Mouse (Mus musculus): Measurements from ENCODE around the gene Anapc4. TPM values are rescaled to one million over a fixed set of nuclear protein-coding genes. Genes with fewer than 3 reads are reported as not detected.

The Anapc4 gene
- total RNA-seq (2014; rRNA removed), result 45.8 and 48.8 TPM in 2 replicates
- 73.8 and 77.5 TPM in 2 replicates for polyA plus RNA-seq (2015; fragmentation: Nextera tagmentation; extraction: Ambion mirVana)

- WGBS, result 2% methylated on average over 49 of the region's 50 CpGs
- DNase-seq (ENCODE audit: low spot score), result peak; percentile 99
- Histone ChIP-seq H3K4me2 (ENCODE audit: low read depth, low read length) (peak within 1 kb of the TSS; percentile 63), H3K4me3 (ENCODE audit: low read length) (peak within 1 kb of the TSS; percentile 59), H3K27ac (peak within 1 kb of the TSS; percentile 86), H3K9me3 (ENCODE audit: low read length) (no peaks in the 10 kb centered on the region), H3K36me3 (ENCODE audit: insufficient read depth, low read length) (peaks cover 8% of the 10 kb centered on the region; the same call in 1 of the 2 replicates), H3K27me3 (ENCODE audit: insufficient read depth, low read length) (no peaks in the 10 kb centered on the region), H3K4me1 (ENCODE audit: insufficient read depth, low read length) (peaks cover 14% of the 10 kb centered on the region), H3K9ac (replicated peaks; ENCODE audit: low read length) (peak within 1 kb of the TSS; percentile 77)
- ATAC-seq, result peak; percentile 99
- TF ChIP-seq CTCF (IDR thresholded peaks at IDR 0.05; ENCODE audit: low read depth), result no peak
Observed at GRCm38 (mm10) chr5:52833761-52834274, at the start of gene Anapc4. Gene Anapc4, plus strand, starts transcription at chr5:52834012.

DNA sequence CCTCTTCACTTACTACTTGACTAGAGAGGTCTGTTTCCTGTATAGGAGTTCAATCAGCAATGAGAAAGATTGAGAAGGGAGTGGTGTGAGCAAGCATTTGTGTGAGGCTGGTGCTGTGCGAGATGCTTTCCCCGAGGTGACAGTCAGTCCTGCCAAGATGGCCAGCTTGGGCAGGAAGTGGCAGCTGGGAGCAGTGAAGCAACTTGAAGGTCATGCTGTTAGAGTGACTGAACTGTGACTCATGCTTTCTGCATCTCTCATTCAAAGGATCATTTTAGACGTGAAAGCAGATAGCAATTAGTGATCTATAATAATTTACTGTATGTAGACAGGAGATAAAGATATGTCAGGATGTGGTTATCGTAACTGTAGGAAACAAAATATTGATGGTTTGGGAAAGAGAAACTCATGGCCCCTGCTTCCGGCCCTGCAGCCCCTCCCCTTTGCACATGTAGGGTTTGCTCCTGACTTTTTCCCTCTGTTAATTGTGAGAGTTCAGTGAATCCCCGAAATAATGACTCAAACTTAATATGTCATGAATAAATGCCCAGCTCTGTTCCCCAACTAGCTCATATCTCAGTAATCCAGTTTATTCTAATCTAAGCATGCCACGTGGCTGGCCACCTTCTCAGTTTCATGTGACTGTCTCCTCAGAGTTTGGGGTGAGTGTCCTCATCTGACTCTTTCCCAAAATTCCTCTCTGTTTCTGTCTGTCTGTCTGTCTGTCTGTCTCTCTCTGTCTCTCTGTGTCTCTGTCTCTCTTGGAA, 47.1 kb upstream of the Anapc4 start:
- no peak for DNase-seq (ENCODE audit: low spot score)
- no peak for ATAC-seq
- H3K9ac ChIP-seq (replicated peaks; ENCODE audit: low read length), result no peak overlapping the region

GRCm38 (mm10) chr5:52793230-52793629, 40.6 kb upstream of the Anapc4 start:
- H3K4me3 ChIP-seq (ENCODE audit: low read length), result no peak overlapping the region
- ATAC-seq (no peak), DNase-seq (ENCODE audit: low spot score) (no peak)
- H3K9ac ChIP-seq (replicated peaks; ENCODE audit: low read length), result no peak overlapping the region
- no peaks in the 10 kb centered on the region for H3K27me3 ChIP-seq (ENCODE audit: insufficient read depth, low read length)
- WGBS, result 90% methylated on average over 9 of the region's 9 CpGs
- no peak overlapping the region for H3K27ac ChIP-seq
- no peak for TF ChIP-seq CTCF (IDR thresholded peaks at IDR 0.05; ENCODE audit: low read depth)
- H3K4me1 ChIP-seq (ENCODE audit: insufficient read depth, low read length), result no peaks in the 10 kb centered on the region
- no peak overlapping the region for H3K4me2 ChIP-seq (ENCODE audit: low read depth, low read length)
- no peaks in the 10 kb centered on the region for H3K9me3 ChIP-seq (ENCODE audit: low read length)
- H3K36me3 ChIP-seq (ENCODE audit: insufficient read depth, low read length), result peaks cover 22% of the 10 kb centered on the region; the same call in 1 of the 2 replicates

More for the DNA sequence above, 47.1 kb upstream of the Anapc4 start:
- no peak overlapping the region for H3K27ac ChIP-seq
- H3K4me1 ChIP-seq (ENCODE audit: insufficient read depth, low read length), result no peaks in the 10 kb centered on the region
- H3K4me3 ChIP-seq (ENCODE audit: low read length), result no peak overlapping the region
- 87% methylated on average over 7 of the region's 7 CpGs for WGBS
- no peak for TF ChIP-seq CTCF (IDR thresholded peaks at IDR 0.05; ENCODE audit: low read depth)
- no peak overlapping the region for H3K4me2 ChIP-seq (ENCODE audit: low read depth, low read length)
- no peaks in the 10 kb centered on the region for H3K27me3 ChIP-seq (ENCODE audit: insufficient read depth, low read length)
- H3K36me3 ChIP-seq (ENCODE audit: insufficient read depth, low read length), result no peaks in the 10 kb centered on the region; the same call in 1 of the 2 replicates
- H3K9me3 ChIP-seq (ENCODE audit: low read length), result no peaks in the 10 kb centered on the region

- no peak overlapping the region for H3K27ac ChIP-seq
- H3K4me3 ChIP-seq (ENCODE audit: low read length), result no peak overlapping the region
- ATAC-seq (no peak), DNase-seq (ENCODE audit: low spot score) (no peak)
- H3K36me3 ChIP-seq (ENCODE audit: insufficient read depth, low read length), result peaks cover 23% of the 10 kb centered on the region; the same call in 1 of the 2 replicates
- no peaks in the 10 kb centered on the region for H3K27me3 ChIP-seq (ENCODE audit: insufficient read depth, low read length)
- H3K4me1 ChIP-seq (ENCODE audit: insufficient read depth, low read length), result no peaks in the 10 kb centered on the region
- no peaks in the 10 kb centered on the region for H3K9me3 ChIP-seq (ENCODE audit: low read length)
- no peak overlapping the region for H3K4me2 ChIP-seq (ENCODE audit: low read depth, low read length)
- 88% methylated on average over 9 of the region's 9 CpGs for WGBS
- TF ChIP-seq CTCF (IDR thresholded peaks at IDR 0.05; ENCODE audit: low read depth), result no peak
- H3K9ac ChIP-seq (replicated peaks; ENCODE audit: low read length), result no peak overlapping the region
Observed at GRCm38 (mm10) chr5:52794109-52794508, 39.7 kb upstream of the Anapc4 start.

DNA sequence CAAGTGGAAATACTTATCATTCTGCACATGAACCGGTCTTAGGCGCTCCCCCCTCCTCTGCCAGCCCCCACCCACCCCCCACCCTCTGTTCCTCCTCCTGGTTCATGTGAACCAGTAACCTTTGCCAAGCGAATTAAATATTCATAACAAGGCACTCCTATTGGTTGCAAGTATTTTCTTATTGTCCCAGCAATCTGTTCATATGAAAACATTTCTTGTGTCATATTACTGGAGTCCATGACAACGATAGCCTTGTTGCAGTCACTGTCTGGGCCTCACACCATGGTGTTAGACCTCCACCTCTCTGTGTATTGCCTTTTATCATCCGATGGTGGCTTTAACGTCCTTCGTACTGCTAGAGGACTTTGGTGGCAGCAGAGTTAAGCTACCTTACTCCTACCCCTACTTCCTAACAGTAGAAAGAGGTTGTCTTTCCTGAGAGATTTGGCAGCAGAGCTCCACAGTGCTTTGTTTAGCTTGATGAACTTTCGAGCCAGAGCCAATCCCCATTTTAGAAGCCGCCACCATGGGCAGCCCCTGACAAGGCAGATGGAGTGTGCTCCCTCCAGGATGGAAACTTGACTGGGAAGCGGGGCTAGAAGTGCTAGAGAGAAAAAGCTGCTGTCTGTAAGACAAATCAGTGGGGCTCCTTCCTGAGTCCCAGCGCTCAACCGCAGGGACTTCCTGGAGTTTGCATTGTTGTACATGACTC, 34.4 kb upstream of the Anapc4 start:
- H3K4me1 ChIP-seq (ENCODE audit: insufficient read depth, low read length), result no peaks in the 10 kb centered on the region
- H3K9ac ChIP-seq (replicated peaks; ENCODE audit: low read length), result no peak overlapping the region
- H3K4me3 ChIP-seq (ENCODE audit: low read length), result no peak overlapping the region
- H3K4me2 ChIP-seq (ENCODE audit: low read depth, low read length), result no peak overlapping the region
- H3K9me3 ChIP-seq (ENCODE audit: low read length), result no peaks in the 10 kb centered on the region
- 74% methylated on average over 12 of the region's 12 CpGs for WGBS
- peaks cover 23% of the 10 kb centered on the region; the same call in 1 of the 2 replicates for H3K36me3 ChIP-seq (ENCODE audit: insufficient read depth, low read length)
- TF ChIP-seq CTCF (IDR thresholded peaks at IDR 0.05; ENCODE audit: low read depth), result no peak
- H3K27ac ChIP-seq, result no peak overlapping the region; the same call in 1 of the 2 replicates
- DNase-seq (ENCODE audit: low spot score) (peak; percentile 20), ATAC-seq (peak; percentile 88)
- no peaks in the 10 kb centered on the region for H3K27me3 ChIP-seq (ENCODE audit: insufficient read depth, low read length)

- Histone ChIP-seq H3K4me2 (ENCODE audit: low read depth, low read length) (no peak overlapping the region), H3K36me3 (ENCODE audit: insufficient read depth, low read length) (0 out of 2 replicates have a peak, but pooled peaks cover 5% of the 10 kb centered on the region), H3K9me3 (ENCODE audit: low read length) (no peaks in the 10 kb centered on the region), H3K4me3 (ENCODE audit: low read length) (no peak overlapping the region), H3K4me1 (ENCODE audit: insufficient read depth, low read length) (no peaks in the 10 kb centered on the region), H3K9ac (replicated peaks; ENCODE audit: low read length) (no peak overlapping the region), H3K27ac (no peak overlapping the region), H3K27me3 (ENCODE audit: insufficient read depth, low read length) (no peaks in the 10 kb centered on the region)
- ATAC-seq (no peak), DNase-seq (ENCODE audit: low spot score) (no peak)
- 84% methylated on average over 4 of the region's 4 CpGs for WGBS
- no peak for TF ChIP-seq CTCF (IDR thresholded peaks at IDR 0.05; ENCODE audit: low read depth)
Observed at GRCm38 (mm10) chr5:52805801-52806200, 28.0 kb upstream of the Anapc4 start.
